Mouse (Mus musculus) small intestine, adult 2 months (tissue): ENCODE data around the gene Lrg1. TPM values are rescaled to one million over a fixed set of nuclear protein-coding genes. Genes with fewer than 3 reads are reported as not detected.

Experiments used
- H3K27ac ChIP-seq: fragments of 200-500 bp; 2 replicates; pipeline ENCODE4 v1.5.1; 2012; ENCODE audit warnings: low read depth, low read length, control low read depth, inconsistent platforms; ENCODE audit not compliant: insufficient read depth
- H3K27me3 ChIP-seq: fragments of 200-500 bp; 2 replicates; pipeline ENCODE4 v1.6.1; 2012; ENCODE audit warnings: mild to moderate bottlenecking, moderate library complexity, low read length, inconsistent platforms; ENCODE audit not compliant: control insufficient read depth, insufficient read depth
- H3K36me3 ChIP-seq: fragments of 200-500 bp; 2 replicates; pipeline ENCODE4 v1.6.1; 2012; ENCODE audit warnings: mild to moderate bottlenecking, low read length, control low read depth, inconsistent platforms; ENCODE audit not compliant: control insufficient read depth, insufficient read depth
- H3K4me1 ChIP-seq: fragments of 200-500 bp; 2 replicates; pipeline ENCODE4 v1.6.1; 2012; ENCODE audit warnings: low read length, inconsistent platforms, mixed read lengths; ENCODE audit not compliant: control insufficient read depth, insufficient read depth, insufficient read length
- H3K4me3 ChIP-seq: fragments of 200-500 bp; 2 replicates; pipeline ENCODE4 v1.5.1; 2012; ENCODE audit warnings: low read depth, mild to moderate bottlenecking, control low read depth, inconsistent platforms, low read length, moderate library complexity
- CTCF ChIP-seq: fragments of 200-500 bp; IDR thresholded peaks from 2 replicates; pipeline ENCODE4 v1.5.1; 2012; ENCODE audit warnings: low read depth, mild to moderate bottlenecking, control low read depth, inconsistent platforms, low read length, moderate library complexity, mixed read lengths; ENCODE audit not compliant: insufficient replicate concordance, insufficient read length; ENCODE audit errors: extremely low read depth
- polyA plus RNA-seq: library from polyadenylated mRNA; depleted of rRNA; stranded (reverse); fragments of >200 nt; gene quantifications from 2 replicates; pipeline ENCODE4 v1.2.3, GENCODE M21; 2012; rRNA removed

Lrg1 gene
- polyA plus RNA-seq, 1 experiment, result 10.6 TPM

- H3K4me3 ChIP-seq, result no peak overlapping the region
- H3K27me3 ChIP-seq, result no peaks in the 10 kb centered on the region
- H3K27ac ChIP-seq, result no peak overlapping the region
- H3K36me3 ChIP-seq, result peaks cover 60% of the 10 kb centered on the region
- H3K4me1 ChIP-seq, result peaks cover 10% of the 10 kb centered on the region; the same call in 1 of the 2 replicates
- TF ChIP-seq CTCF, result no peak
Measured at GRCm38 (mm10) chr17:56071126-56071525, 50.7 kb downstream of the Lrg1 start.

Other genes starting within 250 kb of the Lrg1 start
- not detected in 2 replicates for gene Zfp119a, start 243.1 kb downstream of the Lrg1 start, polyA plus RNA-seq
- 0.27 TPM in 1 of 2 replicates, not detected in the other for gene Zfp959, start 229.9 kb downstream of the Lrg1 start, polyA plus RNA-seq
- 0.09 TPM in 1 of 2 replicates, not detected in the other for gene Zfp119b, start 172.5 kb downstream of the Lrg1 start, polyA plus RNA-seq
- gene Ebi3, start 169.4 kb downstream of the Lrg1 start, polyA plus RNA-seq, result 4.9 and 7.5 TPM in 2 replicates
- gene Yju2, start 162.9 kb downstream of the Lrg1 start, polyA plus RNA-seq, result 3.4 and 7.9 TPM in 2 replicates
- 1.1 and 3.4 TPM in 2 replicates for gene Shd, start 151.5 kb downstream of the Lrg1 start, polyA plus RNA-seq
- gene Fsd1, start 135.5 kb downstream of the Lrg1 start, polyA plus RNA-seq, result 0.83 and 3.2 TPM in 2 replicates
- gene Stap2, start 116.4 kb downstream of the Lrg1 start, polyA plus RNA-seq, result 87.8 and 224 TPM in 2 replicates
- 129 and 424 TPM in 2 replicates for gene Mpnd, start 116.3 kb downstream of the Lrg1 start, polyA plus RNA-seq
- 41.8 and 78.2 TPM in 2 replicates for gene Sh3gl1, start 85.4 kb downstream of the Lrg1 start, polyA plus RNA-seq
- gene Chaf1a, start 81.6 kb downstream of the Lrg1 start, polyA plus RNA-seq, result 1.9 and 4.1 TPM in 2 replicates
- 27.4 and 57.1 TPM in 2 replicates for gene Ubxn6, start 47.0 kb downstream of the Lrg1 start, polyA plus RNA-seq
- gene Hdgfl2, start 42.4 kb downstream of the Lrg1 start, polyA plus RNA-seq, result 23.1 and 24.2 TPM in 2 replicates
- gene Plin4, start 12.2 kb downstream of the Lrg1 start, polyA plus RNA-seq, result 6.2 and 8.9 TPM in 2 replicates
- 0.04 and 0.05 TPM in 2 replicates for gene Plin5, start 4.4 kb downstream of the Lrg1 start, polyA plus RNA-seq
- 6.4 and 12.2 TPM in 2 replicates for gene Sema6b, start 18.3 kb upstream of the Lrg1 start, polyA plus RNA-seq
- 4.2 and 10.3 TPM in 2 replicates for gene Tnfaip8l1, start 40.5 kb upstream of the Lrg1 start, polyA plus RNA-seq
- 82.7 and 86.4 TPM in 2 replicates for gene Mydgf, start 61.9 kb upstream of the Lrg1 start, polyA plus RNA-seq
- gene Dpp9, start 96.9 kb upstream of the Lrg1 start, polyA plus RNA-seq, result 27.4 and 39.4 TPM in 2 replicates
- gene Fem1a, start 134.8 kb upstream of the Lrg1 start, polyA plus RNA-seq, result 21.3 and 22.9 TPM in 2 replicates
- 39.7 and 96.6 TPM in 2 replicates for gene Ticam1, start 154.8 kb upstream of the Lrg1 start, polyA plus RNA-seq
- gene Plin3, start 170.9 kb upstream of the Lrg1 start, polyA plus RNA-seq, result 137 and 299 TPM in 2 replicates
- not detected in 2 replicates for gene Arrdc5, start 178.3 kb upstream of the Lrg1 start, polyA plus RNA-seq
- gene Uhrf1, start 181.3 kb upstream of the Lrg1 start, polyA plus RNA-seq, result 7.6 and 16.3 TPM in 2 replicates
- 20.5 and 38.3 TPM in 2 replicates for gene Kdm4b, start 204.1 kb upstream of the Lrg1 start, polyA plus RNA-seq